Mouse (Mus musculus) liver, embryonic 13.5 days (tissue): ENCODE data around the gene Tmem74b. TPM values are rescaled to one million over a fixed set of nuclear protein-coding genes. Genes with fewer than 3 reads are reported as not detected.

ENCODE experiments used
- ATAC-seq: fragments of 200-750 bp; cut with Nextera tagmentation; 2 replicates; pipeline ENCODE4 v1.8.0; 2017; ENCODE audit warnings: low read depth, mild to moderate bottlenecking, moderate number of reproducible peaks, moderate library complexity
- DNase-seq: peaks from one replicate; pipeline ENCODE4 v3.0.0; 2022
- H3K27ac ChIP-seq: fragments of 300-500 bp; sonication (generic); 2 replicates; pipeline ENCODE4 v1.5.1; 2015; ENCODE audit warnings: moderate library complexity, mild to moderate bottlenecking, inconsistent platforms
- H3K27me3 ChIP-seq: fragments of 300-500 bp; sonication (generic); 2 replicates; pipeline ENCODE4 v1.6.1; 2015; ENCODE audit warnings: mild to moderate bottlenecking, inconsistent platforms
- H3K36me3 ChIP-seq: fragments of 300-500 bp; sonication (generic); 2 replicates; pipeline ENCODE4 v1.6.1; 2015; ENCODE audit warnings: mild to moderate bottlenecking, inconsistent platforms
- H3K4me1 ChIP-seq: fragments of 300-500 bp; sonication (generic); replicated peaks from 2 replicates; pipeline ENCODE4 v1.6.1; 2015; ENCODE audit warnings: inconsistent platforms
- H3K4me2 ChIP-seq: fragments of 300-500 bp; sonication (generic); 2 replicates; pipeline ENCODE4 v1.6.1; 2015; ENCODE audit warnings: inconsistent platforms, mild to moderate bottlenecking, moderate library complexity
- H3K4me3 ChIP-seq: fragments of 300-500 bp; sonication (generic); replicated peaks from 2 replicates; pipeline ENCODE4 v1.5.1; 2015; ENCODE audit warnings: mild to moderate bottlenecking, inconsistent platforms
- H3K9ac ChIP-seq: fragments of 300-500 bp; sonication (generic); 2 replicates; pipeline ENCODE4 v1.6.1; 2015; ENCODE audit warnings: mild to moderate bottlenecking, inconsistent platforms
- H3K9me3 ChIP-seq: fragments of 300-500 bp; sonication (generic); replicated peaks from 2 replicates; pipeline ENCODE4 v1.6.1; 2016; ENCODE audit warnings: inconsistent platforms
- WGBS: fragments of 180-500 bp; shearing (Covaris S2); methylation state at CpG from one replicate; pipeline ENCODE4 v1.1.7; 2015; ENCODE audit not compliant: insufficient replicate concordance; 5-methylcytosine and 5-hydroxymethylcytosine counted together
- polyA plus RNA-seq: library from polyadenylated mRNA; unstranded; fragments of >200 nt; fragmentation: Nextera tagmentation; extraction: Ambion mirVana; gene quantifications from 2 replicates; pipeline ENCODE4 v1.2.1, GENCODE M21; 2015

Tmem74b gene
- polyA plus RNA-seq, 1 experiment from 2014 or later, result 0.07 TPM

DNA sequence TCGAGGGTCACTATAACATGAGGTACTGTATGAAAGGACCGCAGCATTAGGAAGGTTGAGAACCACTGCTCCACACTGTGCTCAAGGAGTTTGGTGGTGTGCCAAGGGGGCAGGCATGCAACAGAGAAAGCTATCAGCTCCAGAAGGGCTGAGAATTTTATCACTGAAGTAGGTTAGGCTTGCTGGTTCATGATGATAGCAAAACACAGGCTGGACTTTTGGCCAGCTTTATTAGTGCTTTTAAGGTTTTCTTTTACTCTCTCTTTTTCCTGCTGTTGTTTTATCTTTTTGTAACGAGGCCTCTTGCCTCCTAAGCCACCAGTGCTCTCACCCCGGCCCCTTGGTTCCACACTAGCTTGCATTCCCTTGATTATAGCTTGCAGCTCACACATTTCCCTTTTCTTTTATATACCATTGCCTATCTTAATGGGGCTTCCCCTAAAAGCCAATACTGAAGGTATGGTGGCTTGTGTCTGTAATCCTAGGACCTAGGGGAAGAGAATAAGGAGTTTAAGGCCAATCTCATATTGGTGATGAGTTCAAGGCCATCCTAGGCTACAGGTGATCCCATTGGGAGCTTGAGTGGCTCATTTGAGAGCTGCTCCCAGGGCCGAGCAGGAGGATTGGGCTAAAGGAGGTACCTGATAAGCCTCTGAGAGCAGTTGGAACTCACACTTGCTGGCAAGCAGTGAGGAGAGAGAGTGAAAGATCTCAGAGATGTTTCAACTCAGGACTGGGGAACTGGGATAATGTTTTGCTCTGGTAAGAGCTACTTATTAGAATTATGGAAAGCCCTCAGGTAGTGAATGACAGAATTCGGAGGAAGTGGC, 41.3 kb downstream of the Tmem74b start:
- WGBS, result 27% methylated on average over 6 of the region's 6 CpGs
- H3K4me3 ChIP-seq, result peak overlapping the region; percentile 14

DNA sequence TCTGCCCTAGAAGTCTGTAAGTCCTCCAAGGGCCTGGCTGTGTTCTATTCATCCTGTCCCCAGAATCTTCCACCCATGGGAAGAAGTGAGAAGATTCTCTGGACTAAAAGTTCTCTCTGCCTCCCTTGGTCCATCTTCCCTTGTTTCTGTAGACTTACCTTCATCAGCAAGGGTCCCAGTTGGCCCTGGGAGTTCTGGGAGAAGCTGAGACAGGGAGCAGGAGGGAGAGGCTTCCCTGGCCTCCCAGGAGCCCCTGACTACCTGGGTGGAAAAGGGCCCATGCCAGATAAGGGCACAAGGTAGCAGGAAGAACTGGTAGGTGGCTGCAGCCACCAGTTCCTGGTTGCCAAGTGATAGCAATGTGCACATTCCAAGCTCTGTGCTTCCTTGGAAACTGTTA, 42.0 kb downstream of the Tmem74b start, which contains the start of gene Psmf1:
Gene Psmf1, minus strand, starts transcription at position 342 of the 400 bp plus-strand sequence.
- H3K4me3 ChIP-seq, result peak within 1 kb of the TSS; percentile 14; the same call in 1 of the 2 replicates
- peaks cover 13% of the 10 kb centered on the region for H3K27me3 ChIP-seq
- no peaks in the 10 kb centered on the region for H3K9me3 ChIP-seq
- H3K36me3 ChIP-seq, result peaks cover 7% of the 10 kb centered on the region; the same call in 1 of the 2 replicates
- DNase-seq (no peak), ATAC-seq (no peak)
- H3K9ac ChIP-seq, result peak within 1 kb of the TSS; percentile 95
- H3K4me1 ChIP-seq, result peaks cover 56% of the 10 kb centered on the region
- peak within 1 kb of the TSS; percentile 86 for H3K4me2 ChIP-seq
- peak within 1 kb of the TSS; percentile 95 for H3K27ac ChIP-seq

More for the DNA sequence above, 41.3 kb downstream of the Tmem74b start:
- H3K27ac ChIP-seq, result peak overlapping the region; percentile 95
- DNase-seq, result peak; percentile 58
- H3K4me1 ChIP-seq, result peaks cover 64% of the 10 kb centered on the region
- peaks cover 10% of the 10 kb centered on the region; the same call in 1 of the 2 replicates for H3K36me3 ChIP-seq
- peak; percentile 76 for ATAC-seq
- peaks cover 13% of the 10 kb centered on the region for H3K27me3 ChIP-seq
- H3K4me2 ChIP-seq, result peak overlapping the region; percentile 86
- no peaks in the 10 kb centered on the region for H3K9me3 ChIP-seq
- peak overlapping the region; percentile 95 for H3K9ac ChIP-seq

DNA sequence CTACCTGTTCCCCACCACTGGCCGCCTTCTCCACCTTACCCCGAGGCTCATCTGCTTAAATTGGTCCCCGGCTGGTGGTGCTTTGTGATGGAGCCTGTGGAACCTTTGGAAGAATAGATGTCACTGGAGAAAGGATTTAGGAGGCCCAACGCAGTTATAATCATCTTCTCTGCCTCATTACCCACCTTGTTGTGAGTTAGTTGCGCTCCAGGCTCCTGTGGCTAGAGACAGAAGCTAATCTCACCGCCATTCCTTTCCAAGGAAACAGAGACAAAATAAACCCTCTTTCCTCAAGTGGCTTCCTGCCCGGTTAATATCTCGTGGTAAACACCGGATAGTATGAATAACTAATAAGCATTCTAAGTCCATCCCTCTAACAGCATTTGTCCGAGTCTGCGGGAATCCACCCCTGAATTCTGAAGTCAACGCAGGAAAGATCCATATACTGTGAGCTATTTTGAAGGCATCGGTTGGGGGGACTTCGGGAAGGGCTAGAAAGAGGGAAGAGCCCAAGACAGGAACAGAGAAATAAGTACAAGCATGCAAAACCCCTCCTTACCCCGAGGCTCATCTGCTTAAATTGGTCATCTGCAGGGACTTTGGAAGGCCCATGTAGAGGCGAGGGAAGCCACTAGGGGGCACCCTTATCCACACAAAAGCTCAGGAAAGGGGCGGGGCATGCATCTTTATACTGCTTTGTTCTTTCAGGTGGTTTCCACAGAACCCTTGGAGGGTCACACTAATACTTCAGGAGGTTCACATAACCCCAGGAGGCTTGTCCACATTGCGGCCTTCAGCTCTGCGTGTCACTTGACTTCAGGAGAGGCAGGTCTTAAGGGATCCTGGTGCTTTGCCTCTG, 46.3 kb downstream of the Tmem74b start:
- DNase-seq, result peak; percentile 59
- no peaks in the 10 kb centered on the region for H3K36me3 ChIP-seq
- peaks cover 20% of the 10 kb centered on the region for H3K4me1 ChIP-seq
- no peak overlapping the region for H3K27ac ChIP-seq
- 34% methylated on average over 19 of the region's 19 CpGs for WGBS
- H3K9me3 ChIP-seq, result no peaks in the 10 kb centered on the region
- no peak overlapping the region for H3K9ac ChIP-seq
- H3K4me2 ChIP-seq, result no peak overlapping the region
- H3K27me3 ChIP-seq, result peaks cover 16% of the 10 kb centered on the region
- ATAC-seq, result peak; percentile 39; the same call in 1 of the 2 replicates
- no peak overlapping the region for H3K4me3 ChIP-seq

DNA sequence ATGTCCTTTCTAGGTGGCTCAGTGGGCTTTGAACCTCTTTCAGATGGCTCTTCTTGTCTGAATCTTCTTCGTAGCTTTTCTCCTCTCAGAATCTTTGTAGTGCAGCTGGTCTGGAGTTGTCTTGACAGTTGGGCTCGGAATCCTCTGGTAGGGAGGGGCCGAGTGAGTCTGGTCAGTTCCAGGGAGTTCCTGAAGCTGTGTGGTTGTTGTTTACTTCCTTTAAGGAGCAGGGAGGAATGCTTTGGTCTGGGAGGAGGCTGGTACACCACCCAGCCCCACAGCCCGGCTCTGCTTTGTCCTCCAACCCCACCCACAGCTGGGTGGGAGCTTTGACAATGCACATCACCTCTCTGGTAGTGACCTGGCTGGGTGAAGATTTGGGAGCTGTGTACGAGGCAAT, 49.5 kb downstream of the Tmem74b start:
- H3K4me2 ChIP-seq, result no peak overlapping the region
- peaks cover 12% of the 10 kb centered on the region for H3K27me3 ChIP-seq
- DNase-seq (no peak), ATAC-seq (no peak)
- H3K4me1 ChIP-seq, result no peaks in the 10 kb centered on the region
- 49% methylated on average over 5 of the region's 5 CpGs for WGBS
- no peak overlapping the region for H3K27ac ChIP-seq
- H3K4me3 ChIP-seq, result no peak overlapping the region
- H3K9ac ChIP-seq, result no peak overlapping the region
- H3K36me3 ChIP-seq, result no peaks in the 10 kb centered on the region
- no peaks in the 10 kb centered on the region for H3K9me3 ChIP-seq

DNA sequence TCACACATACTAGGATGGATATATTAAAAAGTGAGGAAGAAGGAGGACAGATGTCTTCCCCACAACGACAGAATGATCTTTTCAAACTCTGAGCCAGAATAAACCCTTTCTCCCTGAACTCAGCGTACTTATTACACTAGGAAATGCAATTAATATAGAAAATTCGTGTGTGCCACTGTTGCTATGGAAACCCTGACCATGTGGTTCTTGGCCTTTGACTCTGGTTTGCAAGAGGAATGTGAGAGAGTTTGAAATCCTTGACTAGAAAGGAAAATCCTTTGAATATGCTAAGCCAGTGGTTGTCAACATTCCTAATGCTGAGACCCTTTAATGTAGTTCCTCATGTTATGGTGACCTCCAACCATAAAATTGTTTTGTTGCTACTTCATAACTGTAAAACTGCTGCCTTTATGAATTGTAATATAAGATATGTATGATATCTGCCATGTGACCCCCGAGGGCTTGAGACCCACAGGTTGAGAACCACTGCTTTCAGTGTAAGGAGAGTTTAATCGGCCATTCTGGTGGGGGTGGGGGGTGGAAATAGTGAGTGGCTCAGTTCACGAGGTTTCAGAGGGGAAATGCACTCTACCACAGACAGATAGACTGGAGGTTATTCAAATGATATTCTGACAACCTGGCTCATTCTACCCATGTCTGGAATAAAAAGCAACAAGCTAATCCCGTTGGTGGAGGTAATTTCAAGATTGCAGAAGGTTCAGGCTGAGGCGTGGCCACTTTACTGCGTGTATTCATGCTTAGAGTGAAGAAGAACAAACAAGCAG, 54.7 kb downstream of the Tmem74b start:
- WGBS, result 47% methylated on average over 9 of the region's 9 CpGs
- DNase-seq, result no peak
- Histone ChIP-seq H3K9ac (no peak overlapping the region), H3K27me3 (no peaks in the 10 kb centered on the region), H3K27ac (no peak overlapping the region), H3K36me3 (no peaks in the 10 kb centered on the region), H3K4me3 (no peak overlapping the region), H3K4me1 (no peaks in the 10 kb centered on the region), H3K9me3 (no peaks in the 10 kb centered on the region), H3K4me2 (no peak overlapping the region)
- no peak for ATAC-seq

DNA sequence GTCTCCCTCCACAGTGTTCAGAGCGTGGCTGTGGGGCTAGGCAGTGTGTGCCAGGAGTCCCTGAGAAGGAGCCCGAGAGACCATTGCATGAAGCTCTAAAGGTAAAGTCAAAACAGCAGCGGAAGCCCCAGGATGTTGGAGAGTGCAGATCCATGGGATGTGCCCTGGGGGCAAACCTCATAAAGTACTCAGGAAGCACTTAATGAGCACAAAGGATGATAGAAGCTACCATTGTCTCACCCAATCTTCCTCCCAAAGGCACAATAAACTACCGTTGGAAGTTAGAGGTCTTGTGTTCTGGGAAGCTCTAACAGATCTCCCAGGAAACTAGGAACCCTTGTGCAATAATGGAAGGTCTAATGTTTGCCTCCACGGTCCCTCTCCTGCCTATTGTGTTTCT, 55.6 kb downstream of the Tmem74b start:
- Histone ChIP-seq H3K4me3 (no peak overlapping the region), H3K9ac (no peak overlapping the region), H3K4me1 (no peaks in the 10 kb centered on the region), H3K4me2 (no peak overlapping the region), H3K36me3 (no peaks in the 10 kb centered on the region), H3K27ac (no peak overlapping the region), H3K9me3 (no peaks in the 10 kb centered on the region), H3K27me3 (no peaks in the 10 kb centered on the region)
- ATAC-seq (no peak), DNase-seq (no peak)
- 57% methylated on average over 5 of the region's 5 CpGs for WGBS

DNA sequence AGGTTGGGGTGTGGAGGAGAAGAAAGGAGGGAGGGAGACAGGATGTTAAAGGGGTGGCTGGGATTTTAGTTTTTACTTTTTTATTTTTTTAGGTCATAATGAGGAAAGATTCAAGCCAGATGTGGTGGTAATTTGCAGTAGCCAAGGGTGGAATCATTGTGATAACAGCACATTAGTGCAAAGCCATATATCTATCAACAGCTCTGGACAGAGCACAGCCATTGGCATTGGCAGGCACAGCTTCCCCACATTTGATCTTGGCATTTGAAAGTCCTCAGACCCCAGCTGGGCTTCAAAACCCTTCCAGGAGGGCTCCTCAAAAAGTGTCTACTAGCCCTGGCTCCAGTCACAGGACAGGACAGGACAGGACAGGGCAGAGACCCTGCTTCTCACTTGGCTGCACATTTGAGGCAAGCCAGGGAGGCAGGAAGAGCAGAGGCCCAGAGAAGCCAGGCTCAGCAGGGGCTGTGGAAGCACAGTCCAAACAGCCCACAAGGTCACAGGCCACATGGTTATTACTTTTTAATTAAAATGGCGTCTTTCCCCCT, 57.1 kb downstream of the Tmem74b start:
- 39% methylated on average over 1 of the region's 1 CpGs for WGBS
- H3K9me3 ChIP-seq, result no peaks in the 10 kb centered on the region
- H3K4me2 ChIP-seq, result no peak overlapping the region
- ATAC-seq, result no peak
- no peaks in the 10 kb centered on the region for H3K27me3 ChIP-seq
- H3K36me3 ChIP-seq, result no peaks in the 10 kb centered on the region
- no peak overlapping the region for H3K27ac ChIP-seq
- no peak overlapping the region for H3K9ac ChIP-seq
- no peaks in the 10 kb centered on the region for H3K4me1 ChIP-seq
- DNase-seq, result no peak
- no peak overlapping the region for H3K4me3 ChIP-seq

Other genes starting within 250 kb of the Tmem74b start
- not detected in 2 replicates for gene 4921509C19Rik, start 225.9 kb upstream of the Tmem74b start, polyA plus RNA-seq
- gene Nsfl1c, start 207.8 kb upstream of the Tmem74b start, polyA plus RNA-seq, result 99.8 and 107 TPM in 2 replicates
- gene Fkbp1a, start 159.5 kb upstream of the Tmem74b start, polyA plus RNA-seq, result 178 and 198 TPM in 2 replicates
- 0.25 and 0.33 TPM in 2 replicates for gene Sdcbp2, start 129.4 kb upstream of the Tmem74b start, polyA plus RNA-seq
- gene Snph, start 69.4 kb upstream of the Tmem74b start, polyA plus RNA-seq, result 0.06 TPM in 1 of 2 replicates, not detected in the other
- not detected in 2 replicates for gene Rad21l, start 33.5 kb upstream of the Tmem74b start, polyA plus RNA-seq
- gene Psmf1, start 42.2 kb downstream of the Tmem74b start, polyA plus RNA-seq, result 49.1 and 51.6 TPM in 2 replicates
- gene Rspo4, start 140.9 kb downstream of the Tmem74b start, polyA plus RNA-seq, result not detected in 2 replicates
- gene Angpt4, start 209.2 kb downstream of the Tmem74b start, polyA plus RNA-seq, result 0.06 TPM in 1 of 2 replicates, not detected in the other